Mouse (Mus musculus): ENCODE measurements around the gene Krtap1-4.

DNA sequence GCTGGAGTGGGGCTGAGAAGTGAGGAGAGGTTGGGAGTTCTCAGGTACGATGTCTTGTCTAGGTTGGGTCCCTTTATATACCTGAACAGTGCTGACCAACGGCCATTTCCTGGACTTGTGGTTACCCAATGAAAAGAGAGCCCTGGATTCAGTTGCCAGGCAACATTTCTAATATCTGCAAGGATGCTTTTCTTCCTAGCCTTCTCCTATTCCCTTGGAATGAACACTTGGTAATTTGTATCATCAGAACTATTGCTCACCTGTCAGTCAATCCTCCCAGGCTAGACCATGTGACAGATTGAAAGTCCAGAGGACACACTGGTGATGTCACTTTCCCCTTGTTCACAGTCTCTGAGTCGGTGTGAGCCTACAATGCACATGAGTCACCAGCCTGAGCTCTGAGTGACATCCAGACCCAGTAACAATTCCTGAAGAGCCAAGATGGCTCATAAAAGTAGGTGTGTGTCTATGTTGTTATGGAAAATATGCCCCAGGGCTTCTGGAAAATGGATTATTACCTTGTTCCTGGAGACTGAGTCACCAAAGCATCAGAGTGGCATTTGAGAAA lies 31.4 kb upstream of the Krtap1-4 start, which contains the start of gene Krtap2-4:
- TF ChIP-seq CTCF (IDR thresholded peaks at IDR 0.05; ENCODE audit: low read depth) (no peak), EP300 (IDR thresholded peaks at IDR 0.05; ENCODE audit: low read depth) (no peak)
